Mouse (Mus musculus) CH12.LX (cell line): ENCODE measurements around the gene Ppfibp2.

ENCODE experiments used
- CTCF ChIP-seq, 2 experiments: IDR thresholded peaks in 1 of 2; conservative IDR thresholded peaks in 1 of 2; 2 replicates each; pipeline ENCODE4 v1.5.1; 2011 to 2012; ENCODE audit warnings: low read depth in 2 of 2, low read length in 2 of 2, improper control_type of control experiment in 1 of 2, inconsistent platforms in 1 of 2, mild to moderate bottlenecking in 1 of 2, moderate library complexity in 1 of 2
- E2F4 ChIP-seq: IDR thresholded peaks from 2 replicates; pipeline ENCODE4 v1.6.1; 2011; ENCODE audit warnings: low read depth, low read length, improper control_type of control experiment; ENCODE audit not compliant: insufficient replicate concordance
- EP300 ChIP-seq: IDR thresholded peaks from 2 replicates; pipeline ENCODE4 v1.6.1; 2011; ENCODE audit warnings: low read length, improper control_type of control experiment
- HCFC1 ChIP-seq: IDR thresholded peaks from 2 replicates; pipeline ENCODE4 v1.6.1; 2012; ENCODE audit warnings: low read depth, mild to moderate bottlenecking, inconsistent platforms, low read length, improper control_type of control experiment
- MAFK ChIP-seq: IDR thresholded peaks from 2 replicates; pipeline ENCODE4 v1.6.1; 2011; ENCODE audit warnings: low read length, improper control_type of control experiment; ENCODE audit not compliant: insufficient replicate concordance
- MEF2A ChIP-seq: IDR thresholded peaks from 2 replicates; pipeline ENCODE4 v1.6.1; 2014; ENCODE audit warnings: low read depth, mild to moderate bottlenecking, inconsistent platforms, low read length, improper control_type of control experiment, borderline replicate concordance
- MXI1 ChIP-seq: IDR thresholded peaks from 2 replicates; pipeline ENCODE4 v1.6.1; 2011; ENCODE audit warnings: mild to moderate bottlenecking, low read depth, low read length, improper control_type of control experiment
- POLR2A ChIP-seq: IDR thresholded peaks from 2 replicates; pipeline ENCODE4 v1.6.1; 2011; ENCODE audit warnings: low read depth, mild to moderate bottlenecking, improper control_type of control experiment, low read length
- POLR2AphosphoS2 ChIP-seq: IDR thresholded peaks from 2 replicates; pipeline ENCODE4 v1.6.1; 2011; ENCODE audit warnings: low read depth, low read length, improper control_type of control experiment
- RAD21 ChIP-seq: IDR thresholded peaks from 2 replicates; pipeline ENCODE4 v1.6.1; 2011; ENCODE audit warnings: low read depth, mild to moderate bottlenecking, low read length, improper control_type of control experiment, moderate library complexity
- SIN3A ChIP-seq: IDR thresholded peaks from 2 replicates; pipeline ENCODE4 v1.6.1; 2012; ENCODE audit warnings: low read length, improper control_type of control experiment, inconsistent platforms
- SMC3 ChIP-seq: IDR thresholded peaks from 2 replicates; pipeline ENCODE4 v1.6.1; 2011; ENCODE audit warnings: low read depth, low read length, improper control_type of control experiment
- USF1 ChIP-seq: IDR thresholded peaks from 2 replicates; pipeline ENCODE4 v1.6.1; 2014; ENCODE audit warnings: low read depth, mild to moderate bottlenecking, inconsistent platforms, low read length, improper control_type of control experiment
- USF2 ChIP-seq: conservative IDR thresholded peaks from 2 replicates; pipeline ENCODE4 v1.6.1; 2011; ENCODE audit warnings: low read depth, low read length, improper control_type of control experiment

DNA sequence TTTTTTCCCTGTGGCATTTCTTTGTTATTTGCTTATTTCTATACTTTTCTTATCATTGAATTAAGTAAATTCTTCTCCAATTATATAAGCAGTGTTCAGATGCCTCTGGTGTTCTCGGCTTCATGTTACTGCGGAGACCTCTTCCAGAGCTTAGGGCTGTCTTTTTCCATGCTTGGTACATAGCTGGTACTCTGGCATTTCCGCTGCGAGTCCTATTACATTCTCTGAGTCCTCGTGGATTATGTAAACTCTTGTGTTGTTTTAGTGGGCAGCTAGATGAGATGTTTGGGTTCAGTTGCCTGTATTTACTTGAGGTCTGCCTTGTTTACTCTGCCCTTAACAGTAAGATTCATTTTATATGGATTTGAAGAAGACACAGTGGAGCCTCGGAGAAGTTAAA lies 30.8 kb downstream of the Ppfibp2 start:
- TF ChIP-seq MAFK = no peak
- TF ChIP-seq POLR2A = no peak
- TF ChIP-seq CTCF (conservative IDR thresholded peaks at IDR 0.05 in 1 of 2, IDR thresholded peaks at IDR 0.05 in 1 of 2; ENCODE audit: low read depth in 2 of 2, low read length in 2 of 2) = no peak
- TF ChIP-seq MEF2A = no peak
- no peak for TF ChIP-seq USF1
- TF ChIP-seq USF2 = no peak
- no peak for TF ChIP-seq SMC3
- TF ChIP-seq EP300 = no peak
- TF ChIP-seq POLR2AphosphoS2 = no peak
- TF ChIP-seq MXI1 = no peak
- no peak for TF ChIP-seq RAD21
- no peak for TF ChIP-seq SIN3A
- no peak for TF ChIP-seq E2F4
- TF ChIP-seq HCFC1 = no peak
